Mouse (Mus musculus): ENCODE data around the gene Ankrd9. TPM values are rescaled to one million over a fixed set of nuclear protein-coding genes. Genes with fewer than 3 reads are reported as not detected.

Gene Ankrd9
- total RNA-seq, 2 experiments from 2014 or later = 11.2 to 12.7 TPM

DNA sequence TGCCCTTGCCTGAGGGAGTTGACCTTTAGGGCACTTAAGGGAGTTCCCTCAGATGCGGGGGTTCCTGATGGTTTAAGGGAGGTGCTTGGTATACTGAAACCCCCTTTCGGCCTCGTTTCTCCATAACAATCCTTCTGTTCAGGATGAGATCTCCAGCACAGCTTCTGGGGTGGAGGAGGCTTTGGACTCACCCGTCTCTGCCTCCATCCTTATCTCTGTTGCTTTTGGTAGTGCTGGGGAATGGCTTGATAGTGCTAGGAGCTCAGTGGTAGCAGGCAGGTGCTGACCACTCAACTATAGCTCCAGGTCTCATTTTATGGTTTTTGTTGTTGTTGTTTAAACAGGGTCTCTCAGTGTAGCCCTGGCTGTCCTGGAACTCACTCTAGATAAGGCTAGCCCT is 12.8 kb downstream of the Ankrd9 start:
- DNase-seq (ENCODE audit: low spot score in 2 of 2) = no peak

DNA sequence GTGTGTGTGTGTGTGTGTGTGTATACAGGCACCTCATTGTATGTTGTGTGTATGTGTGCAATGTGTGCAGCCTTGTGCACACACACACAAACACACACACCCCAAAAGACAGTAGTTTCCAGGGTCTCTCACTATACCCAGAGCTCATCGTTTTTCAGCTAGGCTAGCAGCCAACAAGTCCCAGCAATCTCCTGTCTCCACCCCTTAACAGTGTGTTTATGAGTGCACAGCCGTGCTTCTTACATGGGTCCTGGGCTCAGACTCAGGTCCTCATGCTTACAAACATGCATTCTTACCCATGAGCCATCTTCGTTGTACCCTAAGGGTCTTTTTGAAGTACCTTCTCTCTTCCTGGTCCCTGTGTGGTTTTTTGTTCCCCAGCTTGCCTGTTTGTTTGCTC is 13.3 kb downstream of the Ankrd9 start:
- no peak for DNase-seq (ENCODE audit: low spot score in 2 of 2)

DNA sequence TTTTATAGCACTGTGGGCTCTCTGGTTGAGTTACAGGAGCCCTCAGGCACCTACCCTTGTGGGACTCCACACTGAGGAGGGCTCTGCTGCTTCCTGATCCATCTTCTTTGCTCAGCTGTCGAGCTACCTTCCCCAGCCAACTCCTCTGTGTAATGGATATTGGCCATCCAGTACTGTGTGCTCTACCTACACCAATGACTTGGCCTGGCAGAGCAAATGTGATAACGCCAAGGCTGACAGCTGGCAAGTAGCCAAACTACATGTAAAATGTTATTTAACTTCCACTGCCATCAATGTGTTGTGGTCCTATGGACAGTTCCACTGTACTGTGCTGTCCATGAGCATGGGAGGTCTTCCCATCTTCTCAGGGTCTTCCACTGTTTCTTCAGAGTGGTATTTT is 16.9 kb downstream of the Ankrd9 start:
- no peak for DNase-seq (ENCODE audit: low spot score in 2 of 2)

DNA sequence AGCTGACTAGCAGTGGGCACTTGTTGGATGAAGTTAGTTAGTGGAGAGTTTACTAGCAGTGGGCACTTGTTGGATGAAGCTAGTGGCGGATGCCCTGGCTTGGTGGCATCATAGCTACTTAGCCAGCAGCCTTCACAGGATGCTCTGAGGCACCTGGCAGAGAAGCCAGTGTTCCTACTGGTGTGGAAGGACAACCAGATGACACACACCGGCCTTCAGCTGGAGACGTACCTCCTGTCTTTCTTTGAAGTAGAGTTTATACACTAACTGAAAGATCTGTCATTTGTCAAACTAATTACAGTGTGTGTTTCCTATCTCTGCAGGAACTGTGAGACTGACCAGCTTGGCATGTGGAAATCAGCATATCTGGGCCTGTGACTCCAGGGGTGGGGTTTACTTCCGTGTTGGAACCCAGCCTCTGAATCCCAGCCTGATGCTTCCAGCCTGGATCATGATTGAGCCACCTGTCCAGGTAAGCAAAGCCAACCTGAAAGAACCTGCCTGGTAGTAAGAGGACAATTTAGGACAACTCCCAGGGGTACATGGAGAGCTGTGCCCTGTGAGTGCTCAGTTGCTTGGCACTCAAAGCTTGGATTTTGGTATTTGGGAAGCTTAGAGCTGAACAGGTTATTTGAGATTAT is 24.4 kb downstream of the Ankrd9 start:
- no peak for DNase-seq (ENCODE audit: low spot score in 2 of 2)

DNA sequence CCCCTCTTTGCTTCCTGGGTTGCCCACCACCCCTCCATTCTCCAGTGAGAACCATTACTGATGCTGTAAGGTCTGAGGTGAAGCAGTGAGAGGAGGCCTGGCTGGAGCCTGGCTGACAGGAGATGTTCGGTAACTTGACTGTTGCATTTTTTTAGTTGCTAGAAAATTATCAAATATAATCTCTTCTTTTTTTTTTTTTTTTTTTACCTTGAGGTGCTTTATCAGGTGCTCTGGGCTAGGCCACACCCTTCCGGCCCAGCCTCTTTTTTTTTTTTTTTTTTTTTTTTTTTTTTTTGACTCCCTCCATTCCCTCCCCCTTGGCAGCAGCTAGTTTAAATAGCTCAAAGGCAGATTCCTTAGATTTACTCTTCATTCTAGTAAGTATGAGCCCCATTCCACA is 24.9 kb downstream of the Ankrd9 start:
- DNase-seq (ENCODE audit: low spot score in 2 of 2) = no peak

DNA sequence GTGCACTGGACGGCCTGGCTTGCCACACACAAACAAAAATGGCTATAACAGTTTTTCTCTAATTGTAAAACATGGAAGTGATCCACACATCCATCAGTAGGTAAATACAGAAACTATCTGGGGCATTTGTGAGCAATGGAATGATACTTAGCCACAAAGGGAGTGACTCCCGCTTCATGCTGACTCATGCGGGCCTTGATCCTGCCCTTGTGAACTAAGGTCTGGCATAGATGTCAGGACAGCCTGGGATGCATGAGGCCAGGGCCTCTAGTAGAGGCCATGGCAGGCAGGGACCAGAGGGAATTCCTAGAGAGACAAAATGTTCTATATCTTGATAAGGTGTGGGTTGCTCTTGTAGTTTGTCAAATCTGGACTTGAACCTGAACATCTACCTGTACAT is 25.4 kb downstream of the Ankrd9 start:
- DNase-seq (ENCODE audit: low spot score in 2 of 2) = no peak

DNA sequence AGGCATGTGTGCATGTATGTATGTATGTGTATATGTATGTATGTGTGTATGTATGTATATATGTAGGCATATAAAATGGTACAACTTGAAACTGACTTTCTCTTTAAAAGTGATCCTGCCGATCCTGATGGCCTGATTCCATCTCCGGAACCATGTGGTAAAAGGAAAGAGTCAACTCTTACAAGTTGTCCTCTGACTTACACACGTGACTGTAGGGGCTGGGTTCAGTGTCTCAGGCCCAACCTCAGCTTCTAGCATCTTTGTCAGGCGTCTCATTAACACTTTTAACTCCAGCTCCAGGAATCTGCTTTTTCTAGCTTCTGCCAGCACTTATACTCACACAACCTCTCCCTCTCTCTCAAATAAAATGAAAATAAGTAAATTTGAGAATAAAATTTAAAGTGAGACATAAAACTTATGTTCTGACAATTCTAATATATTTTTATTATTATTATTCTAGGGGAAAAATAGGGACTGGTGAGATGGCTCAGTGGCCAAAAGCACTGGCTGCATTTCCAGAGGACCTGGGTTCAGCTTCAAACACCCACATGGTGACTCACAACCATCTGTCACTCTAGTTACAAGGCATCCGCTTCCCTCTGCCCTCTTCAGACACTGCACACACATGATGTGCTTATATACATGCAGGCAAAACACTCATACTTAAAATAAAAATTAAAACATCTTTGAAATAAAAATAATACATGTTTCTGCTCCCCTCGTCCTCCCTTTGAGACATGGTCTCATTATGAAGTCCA is 26.0 kb downstream of the Ankrd9 start:
- peak in 1 of 2 experiments; percentile 56 for DNase-seq (ENCODE audit: low spot score in 2 of 2)

DNA sequence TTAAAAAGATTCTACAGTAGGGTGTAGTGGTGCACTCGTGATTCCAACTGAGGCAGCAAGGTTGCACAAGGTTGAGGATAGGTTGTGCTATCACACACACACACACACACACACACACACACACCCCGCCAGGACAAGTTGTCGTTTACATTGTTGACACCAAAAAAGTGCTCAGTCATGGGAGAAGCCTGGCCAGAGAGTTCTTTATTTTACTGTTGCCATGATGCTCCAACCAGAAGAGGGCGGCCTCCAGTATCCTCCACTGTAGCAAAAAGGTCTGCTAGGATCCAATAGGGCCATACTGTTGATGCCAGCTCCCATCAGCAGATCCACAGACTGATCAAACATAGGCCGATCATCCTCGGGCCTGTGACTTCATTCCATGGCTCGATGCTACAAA is 27.6 kb downstream of the Ankrd9 start:
- no peak for DNase-seq (ENCODE audit: low spot score in 2 of 2)

DNA sequence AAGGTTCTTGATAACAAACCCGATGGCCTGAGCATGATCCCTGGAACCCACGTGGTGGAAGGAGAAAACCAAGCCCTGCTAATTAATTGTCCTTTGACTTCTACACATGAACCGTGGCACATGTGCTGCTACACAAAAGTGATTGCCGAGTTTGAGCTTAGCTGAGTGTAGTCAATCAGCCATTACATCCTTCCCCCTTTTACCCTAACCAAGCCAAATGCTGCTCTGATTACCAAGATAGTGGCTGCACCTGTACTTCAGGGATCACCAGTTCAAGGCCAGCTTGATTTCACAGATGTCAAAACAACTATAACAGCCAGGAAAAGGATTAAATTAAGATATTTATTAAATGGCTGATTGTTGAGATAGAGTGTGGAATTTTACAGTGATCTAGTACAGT is 28.7 kb downstream of the Ankrd9 start:
- no peak for DNase-seq (ENCODE audit: low spot score in 2 of 2)

DNA sequence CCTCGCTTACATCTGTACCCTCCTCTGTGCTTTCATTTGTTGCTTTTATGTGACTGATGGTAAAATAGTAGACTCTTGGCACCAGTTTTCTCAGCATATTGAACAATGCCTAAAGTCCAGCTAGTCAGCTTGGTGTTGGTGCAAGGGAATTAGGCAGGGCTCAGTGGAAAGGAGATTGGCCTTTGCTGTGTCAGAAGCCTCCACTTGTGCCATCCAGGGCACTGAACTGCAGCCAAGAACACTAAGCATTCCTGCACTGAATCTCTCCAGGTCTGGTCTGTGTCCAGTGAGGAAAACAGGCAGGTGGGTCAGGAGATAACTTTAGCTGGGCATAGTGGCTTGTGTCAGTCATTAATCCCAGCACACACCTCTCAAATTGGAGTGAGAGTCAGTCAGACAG is 29.4 kb downstream of the Ankrd9 start:
- no peak for DNase-seq (ENCODE audit: low spot score in 2 of 2)

DNA sequence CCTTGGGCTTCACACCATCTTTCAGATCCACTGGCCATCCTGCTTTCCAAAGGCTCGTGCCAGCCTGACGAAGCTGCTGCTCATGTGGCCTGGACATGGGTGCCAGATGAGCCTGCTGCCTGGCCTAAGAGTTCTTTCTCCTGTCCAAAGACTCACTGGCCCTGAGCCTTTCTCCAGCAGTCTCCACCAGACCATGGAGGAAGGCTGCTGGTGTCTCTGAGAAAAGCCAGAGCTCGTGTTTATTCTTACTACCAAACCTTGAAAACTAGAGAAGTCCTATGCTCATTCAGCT is 30.0 kb downstream of the Ankrd9 start:
- no peak for DNase-seq (ENCODE audit: low spot score in 2 of 2)

DNA sequence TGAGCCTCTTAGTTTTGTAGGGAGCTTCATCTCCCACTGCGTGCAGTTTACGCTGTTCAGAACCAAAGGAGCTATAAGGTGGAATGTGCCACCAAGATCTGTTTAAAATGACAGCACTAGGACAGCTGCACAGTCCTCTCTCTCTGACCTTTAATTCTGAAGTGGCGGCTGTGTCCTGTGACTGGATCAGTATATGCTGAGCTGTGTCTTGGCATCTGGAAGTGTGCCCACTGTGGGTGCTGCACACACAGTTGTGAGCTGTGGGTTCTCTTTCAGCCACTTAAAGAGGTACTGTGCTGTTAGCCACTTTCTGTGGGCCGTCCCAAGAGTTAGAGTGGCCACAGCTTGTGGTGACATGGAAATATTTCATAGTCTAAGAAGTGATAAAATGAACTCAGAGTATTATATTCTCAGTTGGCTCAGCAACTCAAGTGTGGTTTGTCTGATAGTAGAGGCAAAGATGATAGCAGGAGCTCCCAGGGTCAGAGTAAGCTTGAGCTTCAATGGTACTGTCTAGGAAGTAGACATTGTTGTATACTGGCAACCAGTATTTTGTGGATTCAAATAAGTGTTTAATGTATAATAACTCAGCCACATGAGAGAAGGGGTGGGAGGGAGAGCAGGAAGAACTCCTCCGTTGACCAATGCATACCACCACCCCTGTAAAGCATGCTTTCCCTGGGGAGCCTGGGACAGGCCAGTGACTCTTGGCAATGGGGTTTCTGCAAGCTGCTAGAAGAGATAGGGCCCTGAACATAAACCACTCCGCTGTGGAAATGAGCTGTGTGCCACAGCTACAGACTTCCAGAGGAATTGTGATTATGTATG is 30.5 kb downstream of the Ankrd9 start:
- no peak for DNase-seq (ENCODE audit: low spot score in 2 of 2)

DNA sequence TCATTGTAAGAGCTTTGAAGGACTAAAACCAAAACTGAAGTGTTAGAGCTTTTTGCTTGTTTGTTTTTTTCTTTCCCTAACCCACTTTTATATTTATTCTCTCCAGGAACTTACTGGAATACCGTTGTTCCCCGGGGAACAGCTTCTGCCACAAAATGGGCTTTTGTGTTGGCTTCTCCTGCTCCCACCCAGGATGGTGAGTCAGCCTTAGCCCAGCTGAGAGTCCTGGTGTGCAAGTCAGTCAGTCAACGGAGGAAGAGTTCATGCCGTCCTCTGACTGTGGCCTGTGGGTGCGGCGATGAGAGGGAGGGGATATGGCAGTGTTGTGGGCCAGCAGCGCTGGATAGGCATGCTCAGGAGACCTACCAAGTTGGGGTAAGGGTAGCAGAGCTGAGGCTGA is 32.6 kb downstream of the Ankrd9 start:
- DNase-seq (ENCODE audit: low spot score in 2 of 2) = no peak

DNA sequence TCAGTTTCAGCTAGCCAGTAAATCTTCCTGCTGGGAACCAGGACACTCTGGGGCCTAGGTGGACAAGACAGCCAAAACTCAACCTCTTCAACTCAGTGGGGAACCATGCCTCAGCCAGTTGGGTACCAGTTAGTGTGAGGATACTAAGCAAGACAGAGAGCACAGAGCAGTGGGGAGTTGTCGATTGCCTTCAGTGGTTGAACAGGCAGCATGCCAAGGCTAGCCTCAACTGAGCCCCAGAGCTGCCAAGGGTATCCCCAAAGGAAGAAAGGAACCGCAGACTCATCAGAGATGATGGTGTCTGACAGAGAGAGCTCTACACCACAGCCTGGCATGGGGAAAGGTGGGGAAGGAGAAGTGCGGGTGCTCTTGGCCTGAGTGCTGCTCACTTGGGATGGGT is 38.0 kb downstream of the Ankrd9 start:
- DNase-seq (ENCODE audit: low spot score in 2 of 2) = no peak

DNA sequence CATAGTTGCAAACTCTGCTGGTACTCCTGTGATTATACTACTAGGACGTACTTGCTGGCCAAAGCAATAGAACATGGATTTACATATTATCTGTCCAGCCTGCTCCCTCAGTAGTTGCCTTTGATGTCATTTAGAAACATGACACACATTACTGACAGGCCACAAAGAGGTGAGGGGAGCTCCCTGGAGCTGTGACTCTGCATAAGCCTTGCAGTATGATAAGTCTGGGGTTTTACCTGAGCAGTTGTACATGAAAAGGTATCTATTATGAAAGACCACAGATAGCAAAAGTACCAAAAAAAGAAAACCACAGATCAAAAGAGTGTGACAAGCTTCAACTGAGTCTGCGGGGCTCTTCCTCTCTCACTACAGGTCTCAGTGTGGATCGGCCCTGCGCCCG is 39.5 kb downstream of the Ankrd9 start:
- DNase-seq (ENCODE audit: low spot score in 2 of 2) = no peak

DNA sequence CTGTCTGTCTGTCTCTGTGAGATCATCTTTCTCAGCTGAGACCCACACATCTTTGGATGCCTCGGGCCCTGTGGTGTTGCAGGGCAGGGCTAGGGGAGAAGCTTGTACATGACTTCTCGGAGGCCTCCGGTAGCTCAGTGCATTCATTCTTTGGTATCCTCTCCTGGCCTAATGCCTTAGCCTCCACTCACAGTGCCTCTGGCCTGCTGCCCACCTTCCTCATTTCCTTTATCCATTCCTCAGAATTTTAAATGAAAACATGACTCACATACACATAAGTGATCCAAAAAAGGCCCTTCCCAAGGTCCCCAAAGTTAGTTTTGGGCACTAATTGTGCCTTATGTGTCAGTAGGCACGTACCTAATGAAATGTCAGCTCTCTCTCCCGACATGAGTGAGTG is 41.3 kb downstream of the Ankrd9 start:
- no peak for DNase-seq (ENCODE audit: low spot score in 2 of 2)

DNA sequence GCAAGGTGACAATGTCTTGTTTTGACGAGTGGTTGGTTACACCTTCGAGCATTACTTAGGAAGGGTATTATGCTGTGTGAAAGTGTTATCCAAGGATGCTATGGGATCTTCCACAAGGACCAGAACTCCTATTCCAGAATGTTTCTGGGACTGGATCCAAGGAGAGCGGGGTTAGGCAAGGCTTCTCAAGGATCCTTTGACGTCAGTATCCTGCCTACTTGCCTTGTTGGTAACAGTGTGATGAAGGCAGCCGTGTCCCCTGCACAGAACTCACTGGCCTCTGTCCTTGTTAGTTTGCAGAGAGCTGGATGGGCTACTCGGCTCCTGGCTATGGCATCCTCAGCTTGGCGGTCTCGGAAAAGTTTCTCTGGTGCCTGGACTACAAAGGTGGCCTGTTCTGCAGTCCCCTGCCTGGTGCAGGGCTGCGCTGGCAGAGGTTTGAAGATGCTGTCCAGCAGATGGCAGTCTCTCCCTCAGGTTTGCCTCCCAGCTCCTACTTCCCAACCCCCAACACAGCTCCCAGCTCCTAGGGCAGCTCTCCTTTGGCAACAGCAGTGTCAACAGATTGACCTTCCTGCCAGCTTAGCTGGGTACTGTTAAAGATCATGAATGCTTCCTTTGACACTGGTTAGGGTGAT is 42.7 kb downstream of the Ankrd9 start:
- DNase-seq (ENCODE audit: low spot score in 2 of 2) = peak; percentile 76 to 93

DNA sequence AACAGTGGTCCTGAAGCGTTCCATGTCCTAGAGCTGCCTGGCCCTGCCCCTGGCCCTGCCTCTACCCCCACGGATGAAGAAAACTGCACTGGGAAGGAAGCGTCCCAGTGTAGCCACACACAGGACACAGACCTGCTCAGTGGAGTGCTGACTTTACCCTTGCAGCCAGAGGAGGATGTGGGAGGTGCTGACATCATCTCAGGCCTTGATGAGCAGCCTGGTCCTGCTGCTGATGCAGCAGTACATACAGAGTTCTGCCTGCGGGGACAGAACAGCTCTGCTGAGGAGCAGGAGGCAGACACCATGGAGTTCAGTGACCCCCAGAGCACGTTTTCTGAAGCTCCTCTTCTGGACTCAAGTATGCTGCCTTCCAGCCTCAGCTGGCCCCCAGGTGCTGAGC is 46.0 kb downstream of the Ankrd9 start:
- peak in 1 of 2 experiments; percentile 47 for DNase-seq (ENCODE audit: low spot score in 2 of 2)

Measured in layer of hippocampus, adult 18-20 months (tissue).